Mouse (Mus musculus) ES-Bruce4 (cell line): ENCODE measurements around the gene Abcf3.

Experiments
- CTCF ChIP-seq: IDR thresholded peaks from one replicate; pipeline ENCODE4 v1.8.1; 2011; ENCODE audit warnings: low read depth, low read length
- POLR2A ChIP-seq: IDR thresholded peaks from one replicate; pipeline ENCODE4 v1.8.1; 2011; ENCODE audit warnings: low read length; ENCODE audit not compliant: insufficient read depth

DNA sequence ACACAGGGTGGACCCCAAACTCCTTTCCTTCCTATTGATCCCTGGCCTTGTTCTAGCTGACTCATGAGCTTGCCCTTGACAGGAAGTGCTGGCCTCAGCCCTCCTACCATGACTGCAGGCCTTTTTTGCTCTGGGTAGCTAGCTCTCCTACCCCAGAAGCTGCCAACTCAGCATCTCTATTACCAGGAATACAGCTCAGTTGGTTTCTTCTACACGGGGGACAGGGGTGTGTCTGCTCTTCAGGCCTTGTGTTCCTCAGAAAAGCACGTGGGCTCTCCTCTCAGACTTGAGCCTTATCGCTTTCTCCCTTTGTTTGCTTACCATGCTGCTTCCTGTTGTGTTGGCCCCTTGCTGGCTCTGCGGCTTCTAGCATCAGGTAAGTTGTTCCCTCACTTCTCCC lies 7.9 kb upstream of the Abcf3 start:
- TF ChIP-seq CTCF (no peak), POLR2A (no peak)
